Mouse (Mus musculus): ENCODE data around the gene Nod2. TPM values are rescaled to one million over a fixed set of nuclear protein-coding genes. Genes with fewer than 3 reads are reported as not detected.
A peak's percentile ranks its signal among the peaks of the same experiment; 100 is the strongest.

Nod2 gene
- polyA plus RNA-seq, 1 experiment from 2014 or later: 0.07 TPM

DNA sequence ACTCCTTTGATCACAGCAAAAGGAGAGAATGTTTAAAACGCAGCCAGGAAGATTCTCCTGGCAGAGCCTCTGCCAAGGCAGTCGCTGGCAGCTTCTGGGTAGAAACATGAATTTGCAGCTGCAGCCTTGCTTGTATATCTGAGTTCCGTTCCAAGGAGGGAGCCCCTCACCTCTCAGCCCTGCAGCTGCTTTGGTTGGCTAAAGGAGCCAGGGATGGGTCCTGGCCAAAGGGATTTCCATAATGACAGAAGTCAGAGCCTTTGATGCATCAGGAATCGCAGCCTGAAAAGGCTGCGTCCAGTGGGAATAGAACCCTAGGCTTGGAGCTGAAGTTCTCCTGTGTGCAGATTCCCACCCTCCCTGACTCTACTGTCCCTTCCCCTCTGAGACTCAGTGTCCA, 32.1 kb upstream of the Nod2 start:
- Histone ChIP-seq H3K27ac (no peak overlapping the region), H3K9me3 (ENCODE audit: control insufficient read depth, low read length) (no peaks in the 10 kb centered on the region), H3K9ac (no peak overlapping the region), H3K4me1 (replicated peaks; ENCODE audit: control insufficient read depth, insufficient read depth, low read length) (no peaks in the 10 kb centered on the region), H3K27me3 (ENCODE audit: control insufficient read depth, insufficient read depth, low read length) (no peaks in the 10 kb centered on the region), H3K4me3 (replicated peaks; ENCODE audit: low read length) (no peak overlapping the region), H3K4me2 (replicated peaks) (no peak overlapping the region), H3K36me3 (replicated peaks; ENCODE audit: control insufficient read depth, insufficient read depth) (no peaks in the 10 kb centered on the region)
- ATAC-seq (ENCODE audit: low FRiP score): no peak
- 66% methylated on average over 5 of the region's 5 CpGs for WGBS
- no peak for DNase-seq (ENCODE audit: low spot score)

DNA sequence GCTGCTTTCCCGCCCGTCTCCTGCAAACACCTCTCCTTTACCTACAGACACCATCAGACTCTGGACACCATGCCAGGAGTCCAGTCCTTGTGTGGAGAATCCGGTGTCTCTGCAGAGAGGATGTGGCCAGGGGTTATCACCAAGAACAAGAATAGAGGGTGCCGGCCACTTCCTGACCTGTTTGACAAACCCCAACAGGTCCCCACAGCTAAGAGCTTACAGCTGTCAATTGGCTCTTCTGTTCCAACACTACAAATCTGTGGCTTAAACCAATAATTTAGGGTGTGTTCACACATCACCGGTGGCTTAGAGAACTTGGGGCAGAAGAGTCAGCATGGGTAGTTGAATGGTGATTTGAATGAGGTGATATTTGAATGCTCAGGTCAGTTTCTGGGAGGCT, 28.5 kb upstream of the Nod2 start:
- WGBS: 77% methylated on average over 5 of the region's 5 CpGs
- H3K27ac ChIP-seq: no peak overlapping the region
- no peak overlapping the region for H3K9ac ChIP-seq
- H3K4me2 ChIP-seq (replicated peaks): no peak overlapping the region
- no peak for ATAC-seq (ENCODE audit: low FRiP score)
- 0 out of 2 replicates have a peak, but pooled peaks cover 5% of the 10 kb centered on the region for H3K27me3 ChIP-seq (ENCODE audit: control insufficient read depth, insufficient read depth, low read length)
- H3K4me3 ChIP-seq (replicated peaks; ENCODE audit: low read length): no peak overlapping the region
- H3K36me3 ChIP-seq (replicated peaks; ENCODE audit: control insufficient read depth, insufficient read depth): no peaks in the 10 kb centered on the region
- no peaks in the 10 kb centered on the region for H3K9me3 ChIP-seq (ENCODE audit: control insufficient read depth, low read length)
- no peaks in the 10 kb centered on the region for H3K4me1 ChIP-seq (replicated peaks; ENCODE audit: control insufficient read depth, insufficient read depth, low read length)
- DNase-seq (ENCODE audit: low spot score): no peak

DNA sequence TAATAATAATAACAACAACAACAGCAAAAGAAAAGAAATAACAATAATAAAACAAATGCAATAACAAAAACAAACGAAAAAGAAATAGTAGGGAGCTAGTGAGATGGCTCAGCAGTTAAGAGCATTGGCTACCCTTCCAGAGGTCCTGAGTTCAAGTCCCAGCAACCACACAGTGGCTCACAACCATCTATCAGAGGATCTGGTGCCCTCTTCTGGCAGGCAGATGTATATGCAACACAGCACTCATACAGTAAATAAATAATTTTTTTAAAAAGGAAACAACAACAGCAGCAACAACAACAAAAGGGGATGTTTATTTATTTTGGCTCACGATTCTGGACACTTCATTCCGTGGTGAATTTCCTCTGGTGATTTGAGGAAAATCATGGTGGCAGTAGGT, 27.6 kb upstream of the Nod2 start:
- ATAC-seq (ENCODE audit: low FRiP score) (no peak), DNase-seq (ENCODE audit: low spot score) (no peak)
- no peaks in the 10 kb centered on the region for H3K4me1 ChIP-seq (replicated peaks; ENCODE audit: control insufficient read depth, insufficient read depth, low read length)
- 0 out of 2 replicates have a peak, but pooled peaks cover 5% of the 10 kb centered on the region for H3K27me3 ChIP-seq (ENCODE audit: control insufficient read depth, insufficient read depth, low read length)
- H3K9ac ChIP-seq: no peak overlapping the region
- WGBS: 84% methylated on average over 3 of the region's 3 CpGs
- no peak overlapping the region for H3K4me2 ChIP-seq (replicated peaks)
- H3K9me3 ChIP-seq (ENCODE audit: control insufficient read depth, low read length): no peaks in the 10 kb centered on the region
- no peaks in the 10 kb centered on the region for H3K36me3 ChIP-seq (replicated peaks; ENCODE audit: control insufficient read depth, insufficient read depth)
- H3K27ac ChIP-seq: no peak overlapping the region
- no peak overlapping the region for H3K4me3 ChIP-seq (replicated peaks; ENCODE audit: low read length)

DNA sequence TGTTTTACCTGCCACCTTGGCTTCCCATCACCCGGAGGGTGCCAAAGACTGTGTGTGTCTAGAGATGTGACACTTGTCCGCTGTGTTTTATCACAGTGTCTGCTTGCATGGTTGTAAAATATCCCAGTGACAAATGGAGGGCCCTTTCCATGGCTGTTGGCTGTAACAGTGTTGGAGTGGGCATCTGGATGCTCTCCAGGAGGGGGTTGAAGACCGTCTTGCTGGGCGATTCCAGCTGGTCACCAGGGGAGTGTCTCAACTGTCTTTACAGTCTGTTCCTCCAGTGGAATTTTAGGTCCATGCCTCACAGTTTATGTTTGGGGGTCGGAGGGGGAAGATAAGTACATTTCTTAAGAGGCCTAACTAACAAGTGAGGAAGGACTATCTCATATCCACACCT, 26.2 kb upstream of the Nod2 start:
- Histone ChIP-seq H3K4me1 (replicated peaks; ENCODE audit: control insufficient read depth, insufficient read depth, low read length) (no peaks in the 10 kb centered on the region), H3K36me3 (replicated peaks; ENCODE audit: control insufficient read depth, insufficient read depth) (no peaks in the 10 kb centered on the region), H3K4me2 (replicated peaks) (no peak overlapping the region), H3K4me3 (replicated peaks; ENCODE audit: low read length) (no peak overlapping the region), H3K9ac (no peak overlapping the region), H3K27ac (no peak overlapping the region), H3K9me3 (ENCODE audit: control insufficient read depth, low read length) (no peaks in the 10 kb centered on the region), H3K27me3 (ENCODE audit: control insufficient read depth, insufficient read depth, low read length) (0 out of 2 replicates have a peak, but pooled peaks cover 10% of the 10 kb centered on the region)
- DNase-seq (ENCODE audit: low spot score) (no peak), ATAC-seq (ENCODE audit: low FRiP score) (no peak)
- WGBS: 65% methylated on average over 5 of the region's 5 CpGs

DNA sequence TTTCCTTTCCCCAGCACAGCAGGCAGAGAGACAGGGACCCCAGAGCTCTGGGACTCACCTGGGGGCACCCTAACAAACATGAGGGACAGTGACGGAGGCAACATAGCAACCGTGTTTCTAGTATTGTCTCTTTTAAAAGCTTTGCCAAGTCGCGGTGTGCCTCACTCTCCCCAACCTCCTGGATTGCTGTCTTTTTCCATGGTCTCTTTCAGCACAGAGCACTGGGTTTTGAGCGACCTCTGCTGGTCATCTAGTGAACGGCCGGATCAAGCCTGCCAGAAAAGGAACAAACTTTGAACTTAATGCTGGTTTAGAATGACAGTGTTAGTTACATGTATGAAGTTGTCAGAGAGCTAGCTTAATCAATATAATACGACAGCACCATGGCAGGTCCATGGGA, 25.7 kb upstream of the Nod2 start:
- ATAC-seq (ENCODE audit: low FRiP score): no peak
- WGBS: 1% methylated on average over 8 of the region's 8 CpGs
- no peaks in the 10 kb centered on the region for H3K36me3 ChIP-seq (replicated peaks; ENCODE audit: control insufficient read depth, insufficient read depth)
- H3K9me3 ChIP-seq (ENCODE audit: control insufficient read depth, low read length): no peaks in the 10 kb centered on the region
- no peak overlapping the region for H3K9ac ChIP-seq
- 0 out of 2 replicates have a peak, but pooled peaks cover 14% of the 10 kb centered on the region for H3K27me3 ChIP-seq (ENCODE audit: control insufficient read depth, insufficient read depth, low read length)
- no peak overlapping the region for H3K4me3 ChIP-seq (replicated peaks; ENCODE audit: low read length)
- no peak overlapping the region for H3K27ac ChIP-seq
- H3K4me2 ChIP-seq (replicated peaks): no peak overlapping the region
- DNase-seq (ENCODE audit: low spot score): peak; percentile 91
- H3K4me1 ChIP-seq (replicated peaks; ENCODE audit: control insufficient read depth, insufficient read depth, low read length): no peaks in the 10 kb centered on the region

DNA sequence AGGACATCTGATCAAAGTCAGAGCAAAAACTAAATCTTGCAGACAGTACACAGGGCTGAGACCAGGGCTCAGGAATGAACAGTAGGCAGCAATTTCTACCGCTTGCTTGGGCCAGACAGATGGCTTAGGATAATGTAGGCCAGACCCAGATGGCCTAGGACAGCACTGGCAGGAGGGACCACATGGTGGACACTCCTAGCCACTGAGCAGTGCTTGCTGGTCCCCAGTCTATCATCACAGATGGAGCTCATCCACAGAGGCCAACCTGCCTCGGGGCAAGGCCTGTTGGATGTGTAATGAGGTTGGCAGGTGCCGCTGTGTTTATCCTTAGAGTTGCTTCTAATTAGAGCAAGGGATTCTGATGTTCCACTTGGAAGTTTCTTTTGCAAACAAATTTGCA, 23.8 kb upstream of the Nod2 start:
- no peak for DNase-seq (ENCODE audit: low spot score)
- no peaks in the 10 kb centered on the region for H3K36me3 ChIP-seq (replicated peaks; ENCODE audit: control insufficient read depth, insufficient read depth)
- no peaks in the 10 kb centered on the region for H3K4me1 ChIP-seq (replicated peaks; ENCODE audit: control insufficient read depth, insufficient read depth, low read length)
- 62% methylated on average over 3 of the region's 3 CpGs for WGBS
- no peak overlapping the region for H3K9ac ChIP-seq
- 0 out of 2 replicates have a peak, but pooled peaks cover 17% of the 10 kb centered on the region for H3K27me3 ChIP-seq (ENCODE audit: control insufficient read depth, insufficient read depth, low read length)
- H3K27ac ChIP-seq: no peak overlapping the region
- ATAC-seq (ENCODE audit: low FRiP score): no peak
- no peak overlapping the region for H3K4me2 ChIP-seq (replicated peaks)
- no peak overlapping the region for H3K4me3 ChIP-seq (replicated peaks; ENCODE audit: low read length)
- H3K9me3 ChIP-seq (ENCODE audit: control insufficient read depth, low read length): no peaks in the 10 kb centered on the region

DNA sequence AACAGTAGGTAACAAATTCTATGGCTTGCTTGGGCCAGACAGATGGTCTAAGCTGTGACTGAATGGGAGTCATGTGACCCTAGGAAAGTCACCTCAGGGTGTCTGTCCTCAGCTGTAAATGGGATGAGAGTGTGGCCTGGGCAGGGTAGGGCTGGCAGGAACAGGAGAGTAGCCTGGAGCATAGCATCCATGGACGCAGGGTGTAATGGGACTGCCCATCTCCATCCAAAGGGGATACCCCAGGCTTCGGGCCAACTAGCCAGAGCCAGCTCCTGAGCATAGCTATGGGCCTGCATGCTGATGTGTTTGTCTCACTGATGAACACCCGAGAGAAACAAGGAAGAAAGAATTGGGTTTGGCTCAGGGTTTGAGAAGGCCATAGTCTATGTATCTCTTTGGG, 22.8 kb upstream of the Nod2 start:
- Histone ChIP-seq H3K27me3 (ENCODE audit: control insufficient read depth, insufficient read depth, low read length) (0 out of 2 replicates have a peak, but pooled peaks cover 17% of the 10 kb centered on the region), H3K27ac (no peak overlapping the region), H3K4me3 (replicated peaks; ENCODE audit: low read length) (no peak overlapping the region), H3K9ac (no peak overlapping the region), H3K4me1 (replicated peaks; ENCODE audit: control insufficient read depth, insufficient read depth, low read length) (no peaks in the 10 kb centered on the region), H3K9me3 (ENCODE audit: control insufficient read depth, low read length) (no peaks in the 10 kb centered on the region), H3K36me3 (replicated peaks; ENCODE audit: control insufficient read depth, insufficient read depth) (no peaks in the 10 kb centered on the region), H3K4me2 (replicated peaks) (no peak overlapping the region)
- ATAC-seq (ENCODE audit: low FRiP score) (no peak), DNase-seq (ENCODE audit: low spot score) (no peak)
- WGBS: 76% methylated on average over 3 of the region's 3 CpGs

DNA sequence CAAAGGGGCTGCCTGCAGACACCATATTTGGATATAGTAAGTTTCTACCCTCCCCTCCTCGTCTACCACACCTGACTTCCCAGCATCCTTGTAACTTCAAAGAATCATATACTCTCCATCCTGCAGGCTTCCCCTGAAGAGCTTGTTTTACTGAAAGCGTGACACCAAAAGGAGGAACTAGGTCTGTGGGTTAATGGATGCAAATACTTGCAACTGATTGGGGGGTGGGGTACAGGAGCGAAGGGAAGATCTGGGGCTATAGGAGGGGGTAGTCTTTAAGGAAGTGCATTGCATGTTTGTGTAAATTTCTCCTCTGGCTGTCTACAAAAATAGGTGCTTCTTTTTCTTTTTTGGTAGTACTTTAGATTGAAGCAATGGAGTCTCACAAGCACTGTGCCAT, 20.7 kb upstream of the Nod2 start:
- 0 out of 2 replicates have a peak, but pooled peaks cover 21% of the 10 kb centered on the region for H3K27me3 ChIP-seq (ENCODE audit: control insufficient read depth, insufficient read depth, low read length)
- H3K9me3 ChIP-seq (ENCODE audit: control insufficient read depth, low read length): no peaks in the 10 kb centered on the region
- H3K27ac ChIP-seq: no peak overlapping the region
- no peak overlapping the region for H3K9ac ChIP-seq
- WGBS: 76% methylated on average over 3 of the region's 3 CpGs
- ATAC-seq (ENCODE audit: low FRiP score): no peak
- H3K4me2 ChIP-seq (replicated peaks): no peak overlapping the region
- no peaks in the 10 kb centered on the region for H3K36me3 ChIP-seq (replicated peaks; ENCODE audit: control insufficient read depth, insufficient read depth)
- no peaks in the 10 kb centered on the region for H3K4me1 ChIP-seq (replicated peaks; ENCODE audit: control insufficient read depth, insufficient read depth, low read length)
- no peak for DNase-seq (ENCODE audit: low spot score)
- H3K4me3 ChIP-seq (replicated peaks; ENCODE audit: low read length): no peak overlapping the region

DNA sequence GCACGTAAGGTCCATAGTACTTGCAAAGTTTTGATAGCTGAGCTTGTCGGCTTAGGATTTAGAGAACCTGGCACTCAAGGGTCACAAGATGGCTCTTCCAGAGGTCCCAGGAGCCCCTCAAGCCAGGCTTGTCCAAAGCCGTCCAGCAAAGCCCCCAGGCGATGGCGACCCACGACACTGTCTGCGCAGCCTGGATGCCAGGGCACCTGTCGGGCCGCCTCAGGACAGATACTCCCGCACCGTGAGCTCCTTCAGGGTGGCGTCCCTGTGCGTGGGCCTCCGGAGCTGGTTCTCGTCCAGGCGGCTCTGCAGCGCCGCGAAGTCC, 20.2 kb upstream of the Nod2 start:
- Histone ChIP-seq H3K4me2 (replicated peaks) (peak overlapping the region; percentile 69), H3K27me3 (ENCODE audit: control insufficient read depth, insufficient read depth, low read length) (0 out of 2 replicates have a peak, but pooled peaks cover 21% of the 10 kb centered on the region), H3K27ac (peak overlapping the region; percentile 79), H3K9ac (peak overlapping the region; percentile 75), H3K4me3 (replicated peaks; ENCODE audit: low read length) (peak overlapping the region; percentile 48), H3K4me1 (replicated peaks; ENCODE audit: control insufficient read depth, insufficient read depth, low read length) (no peaks in the 10 kb centered on the region), H3K36me3 (replicated peaks; ENCODE audit: control insufficient read depth, insufficient read depth) (no peaks in the 10 kb centered on the region), H3K9me3 (ENCODE audit: control insufficient read depth, low read length) (no peaks in the 10 kb centered on the region)
- ATAC-seq (ENCODE audit: low FRiP score): no peak; the same call in 1 of the 2 replicates
- no peak for DNase-seq (ENCODE audit: low spot score)
- WGBS: 13% methylated on average over 19 of the region's 19 CpGs

Measured in hindbrain, embryonic 14.5 days (tissue).